Mouse (Mus musculus): Measurements from ENCODE around the gene Olfr1487.
"Not testable (repeated sequence)": the region's sequence is repeated elsewhere in the genome, so short reads cannot be mapped to it uniquely, and the experiment has no call there.

Olfr1487 gene

GRCm38 (mm10) chr19:13617075-13617474, at the start of gene Olfr1487:
Gene Olfr1487, plus strand, starts transcription at chr19:13617375.
- not testable (repeated sequence) for DNase-seq (ENCODE audit: low spot score in 2 of 2)

- DNase-seq (ENCODE audit: low spot score in 2 of 2), result no peak
Observed at GRCm38 (mm10) chr19:13583211-13583610, 34.0 kb upstream of the Olfr1487 start, which contains the start of gene Olfr1484. Gene Olfr1484, plus strand, starts transcription at chr19:13583511.

- DNase-seq (ENCODE audit: low spot score in 2 of 2), result no peak
Observed at GRCm38 (mm10) chr19:13631321-13631720, 14.1 kb downstream of the Olfr1487 start, which contains the start of gene Olfr1489. Gene Olfr1489, plus strand, starts transcription at chr19:13631621.

- DNase-seq (ENCODE audit: low spot score in 2 of 2), result no peak
Observed at GRCm38 (mm10) chr19:13650791-13651190, 33.6 kb downstream of the Olfr1487 start, which contains the start of gene Olfr1490. Gene Olfr1490, plus strand, starts transcription at chr19:13651091.
